Mouse (Mus musculus): Measurements from ENCODE around the gene 6030468B19Rik. TPM values are rescaled to one million over a fixed set of nuclear protein-coding genes. Genes with fewer than 3 reads are reported as not detected.

The 6030468B19Rik gene
- total and polyA plus RNA-seq, 3 experiments = 2.7 to 5.1 TPM; not detected in 1

DNA sequence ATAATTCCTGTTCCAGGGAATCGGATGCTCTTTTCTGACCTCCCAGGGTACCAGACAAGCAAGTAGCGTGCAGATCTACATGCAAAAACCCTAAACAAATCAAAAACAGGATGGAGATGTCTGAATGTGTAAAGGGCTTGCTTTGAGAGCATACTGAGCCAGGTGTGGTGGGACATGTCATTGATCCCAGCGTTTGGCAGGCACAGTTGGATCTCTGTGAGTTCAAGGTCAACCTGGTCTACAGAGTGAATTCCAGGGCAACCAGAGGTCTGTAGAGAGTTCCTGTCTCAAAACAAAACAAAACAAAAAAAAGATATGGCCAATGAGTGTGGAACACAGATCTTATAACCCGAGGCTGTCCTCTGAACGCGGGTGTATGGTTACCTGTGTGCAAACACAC, 26.0 kb downstream of the 6030468B19Rik start:
- Histone ChIP-seq H3K27ac (ENCODE audit: control insufficient read depth, low read depth, low read length) (no peak overlapping the region), H3K9me3 (replicated peaks; ENCODE audit: insufficient read depth, low read length) (no peaks in the 10 kb centered on the region), H3K36me3 (ENCODE audit: control insufficient read depth in 1 of 2, insufficient read depth in 2 of 2, low read length in 2 of 2) (peaks cover 4 to 19% of the 10 kb centered on the region in 2 experiments; a peak in 3 of 4 replicates), H3K27me3 (ENCODE audit: control insufficient read depth in 1 of 2, insufficient read depth in 2 of 2, low read length in 2 of 2) (no peaks in the 10 kb centered on the region), H3K9ac (ENCODE audit: control insufficient read depth, low read depth, low read length, poor library complexity, severe bottlenecking) (no peak overlapping the region), H3K4me1 (ENCODE audit: control insufficient read depth in 1 of 2, insufficient read depth in 2 of 2, low read length in 2 of 2) (peaks cover 8 to 34% of the 10 kb centered on the region in 2 experiments), H3K4me3 (ENCODE audit: control insufficient read depth in 1 of 2, insufficient read depth in 1 of 2, low read depth in 2 of 2, low read length in 2 of 2) (no peak overlapping the region), H3K79me2 (ENCODE audit: control insufficient read depth, insufficient read depth, low read length, poor library complexity) (peaks cover 24% of the 10 kb centered on the region)
- no peak for TF ChIP-seq TAL1 (IDR thresholded peaks at IDR 0.05; ENCODE audit: low read length)
- no peak for DNase-seq (ENCODE audit: low read depth, low spot score)

DNA sequence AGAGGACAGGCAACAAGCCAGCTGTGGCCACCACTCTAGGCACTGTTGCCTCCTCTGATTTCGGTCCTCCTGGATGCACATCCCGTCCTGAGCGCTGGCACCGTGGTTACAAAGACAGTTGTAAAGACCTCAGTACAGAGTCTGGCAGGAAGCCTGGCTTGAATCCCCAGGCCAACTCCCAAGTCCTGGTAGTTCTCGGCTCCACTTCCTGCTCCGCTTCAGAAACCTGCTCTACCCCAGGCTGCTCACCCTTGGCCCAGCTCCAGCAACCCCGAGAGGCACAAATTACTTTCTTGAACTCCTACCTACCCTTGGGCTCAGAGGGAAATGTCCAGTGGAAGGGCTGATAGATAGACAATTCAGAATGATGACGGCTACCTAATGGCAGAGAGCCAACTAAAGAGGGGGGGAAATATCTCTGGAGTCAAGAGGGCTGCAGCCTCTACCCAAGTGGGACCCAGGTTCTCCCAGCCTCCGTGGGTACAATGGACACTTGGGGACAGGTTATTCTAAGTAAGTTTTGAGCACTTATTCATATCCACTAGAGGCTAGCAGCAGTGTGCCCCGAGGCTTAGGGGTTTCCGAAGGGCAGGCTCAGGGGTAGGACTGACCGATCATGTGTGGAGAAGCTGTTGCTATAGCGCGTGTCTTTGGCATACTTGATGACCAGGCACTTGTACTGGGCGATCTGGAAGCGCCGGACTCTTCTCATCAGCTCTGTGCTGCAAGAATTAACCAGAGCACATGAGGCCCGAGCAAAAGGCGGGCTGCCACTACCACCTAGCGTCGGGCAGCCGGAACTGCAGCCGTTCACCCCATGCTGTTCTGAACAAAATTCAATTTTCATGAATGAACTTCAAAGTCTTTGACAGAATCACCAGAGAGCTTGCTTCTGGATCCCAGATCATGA, 26.9 kb downstream of the 6030468B19Rik start:
- peaks cover 24% of the 10 kb centered on the region for H3K79me2 ChIP-seq (ENCODE audit: control insufficient read depth, insufficient read depth, low read length, poor library complexity)
- peak; percentile 93 for DNase-seq (ENCODE audit: low read depth, low spot score)
- H3K27ac ChIP-seq (ENCODE audit: control insufficient read depth, low read depth, low read length) = peak overlapping the region; percentile 92
- peaks cover 12 to 41% of the 10 kb centered on the region in 2 experiments for H3K4me1 ChIP-seq (ENCODE audit: control insufficient read depth in 1 of 2, insufficient read depth in 2 of 2, low read length in 2 of 2)
- TF ChIP-seq SIN3A (IDR thresholded peaks at IDR 0.05; ENCODE audit: low read length) (peak; percentile 90; the same call in 1 of the 2 replicates), RAD21 (IDR thresholded peaks at IDR 0.05; ENCODE audit: low read depth, low read length) (peak; percentile 88), POLR2AphosphoS5 (IDR thresholded peaks at IDR 0.05; ENCODE audit: borderline replicate concordance, low read depth, low read length) (no peak), MXI1 (IDR thresholded peaks at IDR 0.05; ENCODE audit: low read depth, low read length) (peak; percentile 77), CTCF (IDR thresholded peaks at IDR 0.05 in 2 of 3, conservative IDR thresholded peaks at IDR 0.05 in 1 of 3; ENCODE audit: control insufficient read depth in 1 of 3, insufficient read depth in 1 of 3, low read depth in 2 of 3, low read length in 3 of 3, poor library complexity in 1 of 3, severe bottlenecking in 1 of 3) (peak; percentile 80 to 95 (median 87)), JUND (IDR thresholded peaks at IDR 0.05; ENCODE audit: low read depth, low read length) (no peak), USF2 (IDR thresholded peaks at IDR 0.05; ENCODE audit: borderline replicate concordance in 1 of 2, insufficient read depth in 1 of 2, low read depth in 1 of 2, low read length in 2 of 2) (no peak), E2F4 (IDR thresholded peaks at IDR 0.05; ENCODE audit: borderline replicate concordance, low read depth, low read length) (peak; percentile 71; the same call in 1 of the 2 replicates), POLR2AphosphoS2 (IDR thresholded peaks at IDR 0.05; ENCODE audit: low read length) (peak; percentile 22; the same call in 1 of the 2 replicates), ZC3H11A (IDR thresholded peaks at IDR 0.05; ENCODE audit: low read depth, low read length) (peak; percentile 78), GABPA (IDR thresholded peaks at IDR 0.05; ENCODE audit: low read depth, low read length) (no peak), SMC3 (IDR thresholded peaks at IDR 0.05; ENCODE audit: low read depth, low read length) (peak; percentile 73), NELFE (IDR thresholded peaks at IDR 0.05; ENCODE audit: low read depth, low read length) (no peak), TBP (IDR thresholded peaks at IDR 0.05; ENCODE audit: low read depth, low read length) (0 out of 2 replicates have a peak, but pooled peaks have one; percentile 8), UBTF (IDR thresholded peaks at IDR 0.05; ENCODE audit: borderline replicate concordance, insufficient read depth, low read depth, low read length) (no peak), ETS1 (IDR thresholded peaks at IDR 0.05; ENCODE audit: low read depth, low read length) (no peak; the same call in 1 of the 2 replicates), ELF1 (IDR thresholded peaks at IDR 0.05; ENCODE audit: low read depth, low read length) (peak; percentile 34; the same call in 1 of the 2 replicates), TCF12 (IDR thresholded peaks at IDR 0.05; ENCODE audit: low read depth, low read length) (no peak), MAX (IDR thresholded peaks at IDR 0.05; ENCODE audit: low read length) (peak; percentile 86), POLR2A (IDR thresholded peaks at IDR 0.05; ENCODE audit: control insufficient read depth in 1 of 2, insufficient read depth in 1 of 2, low read depth in 1 of 2, low read length in 2 of 2, poor library complexity in 1 of 2) (no peak; a peak in 1 of 4 replicates), HCFC1 (IDR thresholded peaks at IDR 0.05; ENCODE audit: low read depth, low read length) (peak; percentile 39; the same call in 1 of the 2 replicates), NRF1 (IDR thresholded peaks at IDR 0.05; ENCODE audit: insufficient read depth, low read depth, low read length, poor library complexity, severe bottlenecking) (no peak), RCOR1 (IDR thresholded peaks at IDR 0.05; ENCODE audit: low read depth, low read length) (no peak), ZMIZ1 (IDR thresholded peaks at IDR 0.05; ENCODE audit: low read depth, low read length) (peak; percentile 53; the same call in 1 of the 2 replicates), CHD1 (IDR thresholded peaks at IDR 0.05; ENCODE audit: low read depth, low read length) (peak; percentile 74; the same call in 1 of the 2 replicates), MYC (IDR thresholded peaks at IDR 0.05; ENCODE audit: low read depth, low read length) (peak; percentile 88)
- H3K36me3 ChIP-seq (ENCODE audit: control insufficient read depth in 1 of 2, insufficient read depth in 2 of 2, low read length in 2 of 2) = peaks cover 4 to 26% of the 10 kb centered on the region in 2 experiments; a peak in 3 of 4 replicates
- peak overlapping the region; percentile 95 for H3K9ac ChIP-seq (ENCODE audit: control insufficient read depth, low read depth, low read length, poor library complexity, severe bottlenecking)
- H3K4me3 ChIP-seq (ENCODE audit: control insufficient read depth in 1 of 2, insufficient read depth in 1 of 2, low read depth in 2 of 2, low read length in 2 of 2) = peak overlapping the region; percentile 56 to 80
- no peaks in the 10 kb centered on the region for H3K9me3 ChIP-seq (replicated peaks; ENCODE audit: insufficient read depth, low read length)
- no peaks in the 10 kb centered on the region for H3K27me3 ChIP-seq (ENCODE audit: control insufficient read depth in 1 of 2, insufficient read depth in 2 of 2, low read length in 2 of 2)

Measured in MEL (cell line).